Mouse (Mus musculus) heart, postnatal 25 days (tissue): ENCODE data around the gene Cuta. TPM values are rescaled to one million over a fixed set of nuclear protein-coding genes. Genes with fewer than 3 reads are reported as not detected.
"Not testable (repeated sequence)": the region's sequence is repeated elsewhere in the genome, so short reads cannot be mapped to it uniquely, and the experiment has no call there.

ENCODE experiments used
- DNase-seq: peaks from one replicate; pipeline ENCODE4 v3.0.0; 2022; ENCODE audit warnings: low spot score
- intact Hi-C: fragments of 180-260 bp; cut with DNase I; formaldehyde crosslinking; loops from one replicate; pipeline ENCODE4 v1.15.1; 2025
- total RNA-seq, 2 experiments: library from RNA; stranded (reverse); gene quantifications; 2 replicates each; pipeline ENCODE4 v1.2.3; 2021

The Cuta gene
- total RNA-seq, 2 experiments from 2014 or later: 91.4 to 92.5 TPM

- intact Hi-C loops: no loop called here
- DNase-seq: no peak
Observed at GRCm38 (mm10) chr17:26939973-26940300, 568 bp upstream of the Cuta start.

- no peak for DNase-seq
- intact Hi-C loops: no loop called here
Observed at GRCm38 (mm10) chr17:26938731-26939130, 638 bp downstream of the Cuta start.

DNA sequence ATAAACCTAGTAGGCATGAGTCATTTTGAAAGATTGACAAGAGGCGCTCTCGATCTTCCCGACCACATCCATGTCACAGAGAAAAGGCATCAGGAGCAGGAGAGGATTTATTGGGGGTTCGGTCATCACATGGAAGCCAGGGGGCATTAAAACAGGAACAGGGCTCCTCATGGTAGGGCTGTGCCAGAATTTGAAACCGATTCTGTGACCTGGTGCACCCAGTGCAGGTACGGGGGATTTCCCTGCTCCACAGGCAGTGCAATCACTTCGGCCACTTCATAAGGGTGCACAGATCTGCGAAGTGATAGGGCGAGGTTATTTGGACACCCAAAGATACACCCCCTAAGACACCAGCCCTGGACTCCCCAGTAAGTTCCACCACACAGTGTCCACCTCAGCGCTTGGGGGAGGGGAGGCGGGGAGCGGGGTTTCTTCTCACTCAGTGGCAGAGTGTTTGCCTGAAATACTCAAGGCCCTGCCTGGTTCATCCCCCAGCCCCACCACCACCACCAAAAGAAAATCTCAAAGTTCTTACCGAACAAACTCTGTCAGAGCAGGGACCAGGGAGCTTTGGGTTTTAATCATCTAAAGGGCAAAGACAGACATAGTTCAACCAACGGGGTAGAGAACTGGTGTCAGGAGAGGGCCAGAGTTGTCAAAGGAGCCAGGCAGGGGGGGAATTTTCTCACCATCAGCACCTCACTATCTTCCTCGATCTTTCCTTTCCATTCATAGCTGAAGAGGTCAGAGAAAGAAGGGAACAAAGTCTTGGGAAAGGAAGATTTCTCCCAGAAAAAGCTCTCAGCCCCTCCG is 1.3 kb downstream of the Cuta start:
- intact Hi-C loops: no loop called here
- no peak for DNase-seq

- DNase-seq: no peak
- intact Hi-C loops: no loop called here
Observed at GRCm38 (mm10) chr17:26936921-26937695, 2.3 kb downstream of the Cuta start.

GRCm38 (mm10) chr17:26936453-26936852 is 2.9 kb downstream of the Cuta start:
- DNase-seq: no peak
- intact Hi-C loops: no loop called here

DNA sequence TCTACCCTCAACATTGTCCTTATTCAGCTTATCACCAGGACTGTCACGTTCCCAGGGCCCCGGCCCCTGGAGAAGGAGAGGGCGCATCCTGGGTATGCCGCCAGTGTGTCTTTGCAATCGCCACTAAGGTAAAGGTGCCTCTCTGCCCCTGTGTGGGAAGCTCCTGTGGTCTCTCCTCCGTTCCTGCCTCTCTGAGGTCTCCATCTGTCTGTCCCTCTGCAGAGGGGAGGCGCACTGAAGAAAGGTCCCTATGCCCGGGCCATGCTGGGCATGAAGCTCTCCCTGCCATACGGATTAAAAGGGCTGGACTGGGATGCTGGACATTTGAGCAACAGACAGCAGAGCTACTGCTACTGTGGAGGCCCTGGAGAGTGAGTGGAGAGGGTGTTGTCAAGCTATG is 4.3 kb downstream of the Cuta start:
- DNase-seq: no peak
- intact Hi-C loops: no loop called here

GRCm38 (mm10) chr17:26933885-26934827 is 5.2 kb downstream of the Cuta start:
- no peak for DNase-seq
- intact Hi-C loops: no loop called here

DNA sequence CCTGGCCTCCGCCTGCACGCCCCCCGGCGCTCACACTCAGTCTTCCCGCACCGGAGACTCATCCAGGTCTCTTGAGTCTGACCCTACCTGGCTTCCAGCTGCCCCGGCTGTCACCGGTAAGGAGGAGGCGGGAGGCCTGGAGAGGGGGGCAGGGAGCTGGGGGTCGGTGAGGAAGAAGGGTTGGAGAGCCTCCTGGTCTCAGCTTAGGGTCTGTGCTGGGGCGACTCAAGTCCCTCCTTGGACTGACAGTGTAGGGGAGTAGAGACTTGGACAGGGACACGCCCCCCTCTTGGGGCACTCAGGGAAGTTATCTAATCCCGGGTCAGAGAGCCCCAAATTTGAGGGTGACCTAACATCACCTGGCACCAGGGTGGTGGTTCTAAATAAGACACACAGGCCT is 6.0 kb downstream of the Cuta start:
- DNase-seq: no peak
- intact Hi-C loops: no loop called here

GRCm38 (mm10) chr17:26932839-26933398 is 6.5 kb downstream of the Cuta start, which contains the start of gene Phf1:
Gene Phf1, plus strand, starts transcription at chr17:26933052.
- DNase-seq: peak; percentile 93
- intact Hi-C loops: no loop called here

GRCm38 (mm10) chr17:26931795-26932194 is 7.6 kb downstream of the Cuta start:
- intact Hi-C loops, DNase-seq: not testable (repeated sequence)

GRCm38 (mm10) chr17:26925414-26925813 is 14.0 kb downstream of the Cuta start:
- intact Hi-C loops: loop anchor here (10.0 kb wide), 1 partner anchor 179 kb away; no protein-coding TSS in a partner anchor

DNA sequence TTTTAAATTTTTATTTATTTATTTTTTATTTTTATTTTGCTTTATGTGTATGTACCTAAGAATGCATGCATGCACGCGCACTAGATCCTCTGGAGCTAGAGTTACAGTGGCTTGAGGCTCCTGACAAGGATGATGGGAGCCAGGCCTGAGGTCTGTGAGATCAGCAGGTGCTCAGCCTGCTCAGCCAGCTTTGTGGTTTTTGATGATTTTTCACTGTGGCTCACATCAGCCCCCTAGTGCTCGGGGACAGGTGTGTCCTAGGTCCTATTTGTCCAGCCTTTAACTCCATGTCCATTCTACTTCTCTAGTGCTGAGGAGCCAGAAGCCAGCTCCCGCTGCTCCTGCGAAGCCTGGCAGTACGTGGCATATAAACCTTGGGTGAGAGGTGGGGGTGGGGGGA is 17.0 kb downstream of the Cuta start:
- intact Hi-C loops: loop anchor here (10.0 kb wide), 1 partner anchor 182 kb away; no protein-coding TSS in a partner anchor
- not testable (repeated sequence) for DNase-seq

More at GRCm38 (mm10) chr17:26925414-26925813, 14.0 kb downstream of the Cuta start:
- DNase-seq: not testable (repeated sequence)

DNA sequence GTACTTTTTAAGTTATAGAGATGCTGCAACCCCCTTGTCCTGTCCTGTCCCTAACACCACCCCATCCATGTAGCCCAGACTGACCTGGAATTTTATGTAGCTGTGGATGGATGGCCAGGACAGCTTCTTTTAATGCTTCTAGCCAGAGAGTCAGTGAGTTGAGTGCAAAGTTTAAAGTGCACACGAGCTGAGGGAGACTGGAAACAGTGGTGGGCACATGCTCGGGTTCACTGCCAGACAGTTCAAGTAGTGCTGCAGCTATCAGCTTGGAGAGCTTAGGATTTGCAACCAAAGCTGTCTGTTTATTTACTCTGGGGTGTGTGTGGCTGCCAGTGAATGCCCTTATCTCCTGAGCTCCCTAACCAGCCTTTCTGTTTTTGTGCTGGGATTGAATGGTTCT is 19.9 kb downstream of the Cuta start:
- not testable (repeated sequence) for DNase-seq
- intact Hi-C loops: loop anchor here (10.0 kb wide), 1 partner anchor 55 kb away; the partner anchor contains the start of gene Zbtb9

- DNase-seq: no peak
- intact Hi-C loops: loop anchor here (10.0 kb wide), 1 partner anchor 56 kb away; the partner anchor contains the start of gene Zbtb9
Observed at GRCm38 (mm10) chr17:26918343-26918742, 21.0 kb downstream of the Cuta start.

DNA sequence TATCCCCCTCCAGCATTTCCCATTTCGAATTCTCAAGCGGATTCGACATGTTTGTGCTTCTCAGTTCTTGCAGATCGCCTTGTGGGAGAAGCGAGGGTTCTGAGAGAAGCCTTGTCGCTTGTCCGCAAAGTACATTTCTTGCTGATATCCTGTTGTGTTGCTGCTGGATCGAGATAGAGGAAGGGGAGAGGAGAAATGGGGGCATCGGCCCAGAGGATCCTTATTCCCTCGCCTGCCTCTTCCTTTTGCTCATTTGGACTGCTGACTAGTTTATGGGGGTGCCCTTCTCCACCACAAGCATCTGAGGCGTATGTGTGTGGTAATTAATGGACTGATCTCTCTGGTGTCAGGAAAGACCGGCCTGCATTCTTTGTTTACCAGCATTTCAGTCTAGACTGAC is 21.8 kb downstream of the Cuta start:
- intact Hi-C loops: loop anchor here (10.0 kb wide), 1 partner anchor 57 kb away; the partner anchor contains the start of gene Zbtb9
- not testable (repeated sequence) for DNase-seq

DNA sequence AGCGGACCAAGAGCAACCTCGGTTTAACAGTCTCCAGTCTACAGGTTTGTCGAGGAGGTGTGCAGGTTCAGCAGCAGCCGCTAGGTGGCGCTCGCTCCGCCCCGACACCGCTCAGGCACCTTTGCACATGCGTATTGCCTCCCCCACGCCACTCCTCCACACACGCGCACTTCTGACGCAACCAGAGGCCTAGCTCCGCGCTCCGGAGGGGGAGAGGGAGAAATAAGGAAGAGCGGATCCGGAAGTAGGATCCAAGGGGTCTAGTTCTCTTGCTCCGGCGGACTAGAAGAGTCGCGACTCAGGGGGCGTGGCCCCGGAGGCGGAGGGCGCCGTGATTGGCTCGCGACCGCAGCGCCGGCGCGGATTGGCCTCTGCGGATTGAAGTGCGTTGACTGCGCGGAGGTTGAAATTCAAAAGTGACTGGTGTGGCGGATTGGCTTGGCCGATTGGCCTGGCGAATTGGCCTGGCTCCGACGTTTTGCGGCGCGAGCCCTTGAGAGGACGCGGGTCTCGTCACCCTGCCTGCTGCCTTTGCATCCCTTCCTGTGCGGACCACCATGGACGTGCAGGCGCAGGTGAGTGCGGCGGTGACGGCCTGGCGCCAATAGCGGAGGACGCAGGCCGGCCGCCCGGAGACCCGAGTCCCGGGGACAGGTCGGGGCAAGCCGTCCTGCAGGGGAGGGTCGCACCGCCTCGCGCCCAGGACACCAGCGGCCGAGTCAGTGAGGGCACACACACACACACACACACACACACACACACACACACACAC is 22.5 kb downstream of the Cuta start, which contains the start of gene Kifc5b:
Gene Kifc5b, plus strand, starts transcription at position 381 of the 772 bp plus-strand sequence.
- DNase-seq: peak; percentile 98
- intact Hi-C loops: loop anchor here (10.0 kb wide), 1 partner anchor 58 kb away; the partner anchor contains the start of gene Zbtb9

DNA sequence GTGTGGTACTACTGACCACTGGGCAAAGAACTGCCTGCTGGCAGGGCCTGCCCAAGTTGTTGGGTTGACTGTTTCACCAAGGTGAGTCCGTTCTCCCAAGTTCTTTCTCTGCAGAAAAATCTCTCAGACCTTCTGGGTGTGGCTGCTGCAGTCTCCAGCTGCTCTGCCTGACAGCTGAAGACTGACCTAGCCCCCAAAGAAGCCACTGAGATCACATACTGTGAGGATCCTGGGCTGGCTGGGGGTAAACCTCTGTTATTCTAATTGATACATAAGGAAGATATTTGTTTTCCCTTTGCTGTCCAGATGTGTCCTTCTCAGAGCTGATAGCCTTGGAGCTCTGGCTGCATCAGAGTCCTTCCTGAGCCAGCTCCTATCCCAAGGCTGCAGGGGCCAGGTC is 24.1 kb downstream of the Cuta start:
- intact Hi-C loops: loop anchor here (10.0 kb wide), 1 partner anchor 60 kb away; the partner anchor contains the start of gene Zbtb9
- no peak for DNase-seq

DNA sequence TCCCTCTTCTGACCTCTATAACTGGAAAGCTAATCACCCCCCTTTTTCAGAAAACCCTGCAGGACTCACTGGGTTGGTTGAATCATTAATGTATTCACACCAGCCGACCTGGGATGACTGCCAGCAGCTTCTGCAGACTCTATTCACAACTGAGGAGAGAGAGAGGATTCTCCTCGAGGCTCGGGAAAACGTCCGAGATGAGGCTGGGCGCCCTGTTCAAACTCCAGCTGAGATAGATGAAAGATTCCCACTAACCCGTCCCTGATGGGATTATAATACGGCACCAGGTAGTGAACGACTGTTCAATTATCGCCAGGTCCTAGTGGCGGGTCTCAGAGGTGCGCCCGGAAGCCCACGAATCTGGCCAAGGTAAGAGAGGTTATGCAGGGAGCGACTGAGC is 31.9 kb downstream of the Cuta start:
- intact Hi-C loops, DNase-seq: not testable (repeated sequence)
